Mouse (Mus musculus) lung, postnatal 25 days (tissue): ENCODE data around the gene Pgap3.
A peak's percentile ranks its signal among the peaks of the same experiment; 100 is the strongest.

ENCODE experiments used
- DNase-seq: peaks from one replicate; pipeline ENCODE4 v3.0.0; 2022; ENCODE audit warnings: low spot score

The Pgap3 gene

GRCm38 (mm10) chr11:98400161-98400726 is at the start of gene Pgap3:
Gene Pgap3, minus strand, starts transcription at chr11:98400490.
- DNase-seq = peak; percentile 86

- no peak for DNase-seq
Measured at GRCm38 (mm10) chr11:98449419-98449818, 49.1 kb upstream of the Pgap3 start.

- peak; percentile 50 for DNase-seq
Measured at GRCm38 (mm10) chr11:98448191-98448790, 48.0 kb upstream of the Pgap3 start.

GRCm38 (mm10) chr11:98447475-98447834 is 47.2 kb upstream of the Pgap3 start:
- DNase-seq = no peak

- peak; percentile 82 for DNase-seq
Measured at GRCm38 (mm10) chr11:98446562-98447474, 46.5 kb upstream of the Pgap3 start.

- no peak for DNase-seq
Measured at GRCm38 (mm10) chr11:98446213-98446561, 45.9 kb upstream of the Pgap3 start, which contains the start of gene Grb7. Gene Grb7, plus strand, starts transcription at chr11:98446394.

GRCm38 (mm10) chr11:98445679-98446078 is 45.4 kb upstream of the Pgap3 start:
- DNase-seq = no peak

- no peak for DNase-seq
Measured at GRCm38 (mm10) chr11:98445238-98445637, 44.9 kb upstream of the Pgap3 start.

- DNase-seq = no peak
Measured at GRCm38 (mm10) chr11:98443688-98444087, 43.4 kb upstream of the Pgap3 start.

- DNase-seq = peak; percentile 94
Measured at GRCm38 (mm10) chr11:98438331-98439158, 38.3 kb upstream of the Pgap3 start, which contains the start of gene Mien1. Gene Mien1, minus strand, starts transcription at chr11:98438991.

GRCm38 (mm10) chr11:98437441-98437840 is 37.2 kb upstream of the Pgap3 start:
- DNase-seq = no peak

GRCm38 (mm10) chr11:98435723-98436122 is 35.4 kb upstream of the Pgap3 start:
- no peak for DNase-seq

GRCm38 (mm10) chr11:98431743-98432502 is 31.6 kb upstream of the Pgap3 start:
- DNase-seq = no peak

GRCm38 (mm10) chr11:98428436-98428835 is 28.1 kb upstream of the Pgap3 start:
- no peak for DNase-seq

- DNase-seq = no peak
Measured at GRCm38 (mm10) chr11:98426592-98426991, 26.3 kb upstream of the Pgap3 start.

- peak; percentile 66 for DNase-seq
Measured at GRCm38 (mm10) chr11:98418939-98419547, 18.8 kb upstream of the Pgap3 start.

GRCm38 (mm10) chr11:98418273-98418672 is 18.0 kb upstream of the Pgap3 start:
- no peak for DNase-seq

GRCm38 (mm10) chr11:98417074-98417473 is 16.8 kb upstream of the Pgap3 start:
- no peak for DNase-seq

- DNase-seq = no peak
Measured at GRCm38 (mm10) chr11:98414162-98414561, 13.9 kb upstream of the Pgap3 start.

GRCm38 (mm10) chr11:98413731-98414130 is 13.4 kb upstream of the Pgap3 start:
- DNase-seq = no peak

GRCm38 (mm10) chr11:98412797-98413301 is 12.6 kb upstream of the Pgap3 start:
- DNase-seq = no peak
